Mouse (Mus musculus) liver, embryonic 12.5 days (tissue): ENCODE measurements around the gene Tmem238. TPM values are rescaled to one million over a fixed set of nuclear protein-coding genes. Genes with fewer than 3 reads are reported as not detected.

Experiments
- ATAC-seq: fragments of 200-750 bp; cut with Nextera tagmentation; 2 replicates; pipeline ENCODE4 v1.8.0; 2017; ENCODE audit warnings: moderate number of reproducible peaks, mild to moderate bottlenecking, moderate library complexity
- H3K27ac ChIP-seq: fragments of 300-500 bp; sonication (generic); 2 replicates; pipeline ENCODE4 v1.5.1; 2016; ENCODE audit warnings: mild to moderate bottlenecking
- H3K27me3 ChIP-seq: fragments of 300-500 bp; sonication (generic); replicated peaks from 2 replicates; pipeline ENCODE4 v1.6.1; 2016; ENCODE audit warnings: mild to moderate bottlenecking, moderate library complexity
- H3K36me3 ChIP-seq: fragments of 300-500 bp; sonication (generic); 2 replicates; pipeline ENCODE4 v1.6.1; 2016; ENCODE audit warnings: mild to moderate bottlenecking, moderate library complexity
- H3K4me1 ChIP-seq: fragments of 300-500 bp; sonication (generic); 2 replicates; pipeline ENCODE4 v1.6.1; 2016
- H3K4me2 ChIP-seq: fragments of 300-500 bp; sonication (generic); 2 replicates; pipeline ENCODE4 v1.6.1; 2016; ENCODE audit warnings: mild to moderate bottlenecking, moderate library complexity
- H3K4me3 ChIP-seq: fragments of 300-500 bp; sonication (generic); 2 replicates; pipeline ENCODE4 v1.5.1; 2016; ENCODE audit warnings: mild to moderate bottlenecking, moderate library complexity
- H3K9ac ChIP-seq: fragments of 300-500 bp; sonication (generic); 2 replicates; pipeline ENCODE4 v1.6.1; 2016; ENCODE audit warnings: mild to moderate bottlenecking, moderate library complexity
- H3K9me3 ChIP-seq: fragments of 300-500 bp; sonication (generic); replicated peaks from 2 replicates; pipeline ENCODE4 v1.6.1; 2016; ENCODE audit warnings: mild to moderate bottlenecking, moderate library complexity
- WGBS: fragments of 180-500 bp; shearing (Covaris S2); methylation state at CpG from one replicate; pipeline ENCODE4 v1.1.7; 2016; ENCODE audit not compliant: insufficient replicate concordance; 5-methylcytosine and 5-hydroxymethylcytosine counted together
- polyA plus RNA-seq: library from polyadenylated mRNA; unstranded; fragments of >200 nt; fragmentation: Nextera tagmentation; extraction: Ambion mirVana; gene quantifications from 2 replicates; pipeline ENCODE4 v1.2.1, GENCODE M21; 2016

Gene Tmem238
- polyA plus RNA-seq, 1 experiment from 2014 or later, result 18.9 TPM

DNA sequence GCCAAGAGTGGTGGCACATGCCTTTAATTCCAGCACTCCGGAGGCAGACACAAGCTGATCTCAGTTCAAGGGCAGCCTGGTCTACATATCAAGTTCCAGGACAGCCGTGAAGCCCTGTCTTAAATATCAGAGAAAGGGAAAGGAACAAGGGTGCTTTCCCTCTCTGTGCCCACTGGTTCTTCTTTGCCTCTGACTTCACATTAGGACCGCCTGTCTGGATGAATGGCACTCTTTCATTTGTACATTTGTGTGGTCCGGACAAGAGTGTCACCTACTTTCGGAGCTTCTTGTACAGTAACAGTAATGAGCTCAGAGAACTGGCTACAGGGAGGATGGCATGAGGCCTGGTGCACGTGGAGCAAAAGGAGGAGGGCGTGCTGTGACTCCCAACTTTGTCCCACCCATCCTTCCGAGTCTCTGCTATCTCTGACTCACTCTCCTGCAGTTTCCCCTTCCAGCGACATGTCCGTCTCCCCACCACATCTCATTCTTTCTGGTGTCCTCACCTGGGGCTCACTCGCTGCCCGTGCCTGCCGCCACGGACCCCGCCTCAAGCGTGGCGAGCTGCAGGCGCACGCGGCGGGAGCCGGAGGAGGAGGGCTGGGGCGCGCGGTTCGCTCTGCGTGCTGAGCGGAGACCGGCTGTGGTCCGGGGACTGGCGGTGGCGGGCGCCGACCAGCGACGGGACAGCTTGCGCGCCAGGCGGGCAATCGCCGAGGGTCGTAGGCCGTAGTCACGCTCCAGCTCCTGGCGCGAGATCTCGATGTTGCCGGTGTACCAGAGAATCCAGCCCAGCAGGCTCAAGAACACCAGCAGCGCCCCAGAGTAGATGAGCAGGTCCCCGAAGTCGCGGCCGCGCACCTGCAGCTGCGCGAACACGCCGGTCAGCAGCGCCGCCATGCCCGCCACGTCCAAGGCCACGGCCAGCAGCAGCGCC is 689 bp downstream of the Tmem238 start:
- Histone ChIP-seq H3K9ac (peak overlapping the region; percentile 93), H3K4me3 (peak overlapping the region; percentile 81), H3K9me3 (no peaks in the 10 kb centered on the region), H3K27me3 (no peaks in the 10 kb centered on the region), H3K36me3 (peaks cover 16% of the 10 kb centered on the region), H3K4me2 (peak overlapping the region; percentile 96), H3K27ac (peak overlapping the region; percentile 87), H3K4me1 (peaks cover 59% of the 10 kb centered on the region)
- WGBS, result 2% methylated on average over 64 of the region's 64 CpGs
- peak; percentile 40; the same call in 1 of the 2 replicates for ATAC-seq

DNA sequence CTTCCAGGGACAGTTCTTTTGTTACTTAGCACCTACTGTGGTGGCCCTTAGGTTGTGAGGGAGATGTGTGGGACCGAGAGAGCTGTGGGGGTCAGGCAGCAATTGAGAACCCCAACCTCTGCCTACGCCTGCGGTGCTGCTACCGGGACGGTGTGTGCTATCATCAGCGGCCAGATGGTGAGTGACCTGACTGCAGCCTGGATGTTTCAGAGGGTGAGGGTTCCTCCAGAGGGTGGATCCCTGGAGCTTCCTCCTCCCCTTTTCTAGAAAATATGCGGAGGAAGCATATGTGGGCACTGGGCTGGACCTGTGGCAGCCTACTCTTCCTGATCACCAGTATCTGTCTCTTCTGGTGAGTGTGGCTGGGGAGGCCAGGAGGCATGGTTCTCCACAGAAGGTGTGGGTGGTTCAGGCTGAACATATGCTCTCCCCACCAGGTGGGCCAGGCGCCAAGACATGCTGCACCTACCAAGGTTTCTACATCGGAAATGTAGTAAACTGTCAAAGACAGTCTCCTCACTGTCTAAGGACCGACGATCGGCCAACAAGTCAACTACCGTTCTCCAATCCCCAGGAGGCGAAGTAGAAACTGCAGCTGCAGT is 5.7 kb downstream of the Tmem238 start:
- WGBS, result 44% methylated on average over 14 of the region's 14 CpGs
- H3K27me3 ChIP-seq, result peaks cover 42% of the 10 kb centered on the region
- peak overlapping the region; percentile 39 for H3K4me2 ChIP-seq
- no peak overlapping the region for H3K4me3 ChIP-seq
- peak overlapping the region; percentile 43; the same call in 1 of the 2 replicates for H3K27ac ChIP-seq
- peak overlapping the region; percentile 47; the same call in 1 of the 2 replicates for H3K9ac ChIP-seq
- H3K36me3 ChIP-seq, result peaks cover 12% of the 10 kb centered on the region
- H3K9me3 ChIP-seq, result no peaks in the 10 kb centered on the region
- peak; percentile 82 for ATAC-seq
- peaks cover 56% of the 10 kb centered on the region for H3K4me1 ChIP-seq

DNA sequence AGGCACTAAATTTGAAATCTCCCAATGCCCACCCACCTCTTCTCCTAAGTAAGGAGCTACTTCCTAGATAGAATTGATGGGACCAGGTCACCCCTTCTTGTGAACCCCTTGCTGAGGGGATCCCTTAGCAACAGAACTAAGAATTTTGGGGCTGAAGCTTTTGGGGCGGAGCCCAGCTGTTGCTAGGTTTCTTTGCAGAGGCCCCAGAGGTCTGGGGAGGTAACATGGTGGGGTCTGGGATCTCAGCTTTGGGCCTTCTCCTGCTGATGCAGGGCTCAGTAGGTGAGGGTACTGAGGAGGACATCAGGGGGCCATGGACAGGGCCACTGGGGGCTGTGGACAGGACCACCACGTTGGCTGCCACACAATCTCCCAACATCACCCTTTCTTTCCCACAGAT is 6.7 kb downstream of the Tmem238 start, which contains the start of the genes Il11 and Tmem190:
Gene Il11 (minus strand): TSS at position 101 of the 400 bp plus-strand sequence.
Gene Tmem190 (plus strand): TSS at position 179 of the 400 bp plus-strand sequence.
- H3K4me1 ChIP-seq, result peaks cover 46% of the 10 kb centered on the region
- peaks cover 12% of the 10 kb centered on the region for H3K36me3 ChIP-seq
- no peak for ATAC-seq
- peak within 1 kb of the TSS; percentile 39 for H3K4me2 ChIP-seq
- WGBS, result 71% methylated on average over 2 of the region's 2 CpGs
- H3K9me3 ChIP-seq, result no peaks in the 10 kb centered on the region
- peaks cover 52% of the 10 kb centered on the region for H3K27me3 ChIP-seq
- H3K9ac ChIP-seq, result peak within 1 kb of the TSS; percentile 47; the same call in 1 of the 2 replicates
- no peak within 1 kb of the TSS for H3K4me3 ChIP-seq
- peak within 1 kb of the TSS; percentile 43; the same call in 1 of the 2 replicates for H3K27ac ChIP-seq

DNA sequence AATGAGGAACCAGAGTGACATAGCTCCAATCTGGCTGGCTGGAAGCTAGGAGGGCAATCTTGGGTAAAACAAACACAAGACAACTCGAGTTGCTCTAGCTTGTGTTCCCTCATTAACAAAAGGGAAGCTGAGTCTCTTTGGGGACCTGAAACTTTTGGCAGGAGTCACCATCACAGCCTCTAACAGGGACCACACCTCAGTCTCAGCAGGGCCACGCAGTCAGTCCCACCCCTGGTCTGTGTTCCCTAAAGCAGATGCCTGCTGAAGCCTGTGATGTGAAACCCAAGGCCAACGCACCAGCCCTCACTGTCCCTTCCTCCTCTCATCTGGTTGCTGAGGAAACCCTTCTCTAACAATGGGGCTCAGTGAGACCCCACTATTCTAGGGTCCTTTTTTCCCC is 7.3 kb downstream of the Tmem238 start:
- WGBS, result 41% methylated on average over 3 of the region's 3 CpGs
- Histone ChIP-seq H3K9me3 (no peaks in the 10 kb centered on the region), H3K4me1 (peaks cover 43% of the 10 kb centered on the region), H3K36me3 (peaks cover 12% of the 10 kb centered on the region), H3K9ac (no peak overlapping the region), H3K4me2 (no peak overlapping the region), H3K27ac (no peak overlapping the region), H3K27me3 (peaks cover 58% of the 10 kb centered on the region), H3K4me3 (no peak overlapping the region)
- ATAC-seq, result no peak

DNA sequence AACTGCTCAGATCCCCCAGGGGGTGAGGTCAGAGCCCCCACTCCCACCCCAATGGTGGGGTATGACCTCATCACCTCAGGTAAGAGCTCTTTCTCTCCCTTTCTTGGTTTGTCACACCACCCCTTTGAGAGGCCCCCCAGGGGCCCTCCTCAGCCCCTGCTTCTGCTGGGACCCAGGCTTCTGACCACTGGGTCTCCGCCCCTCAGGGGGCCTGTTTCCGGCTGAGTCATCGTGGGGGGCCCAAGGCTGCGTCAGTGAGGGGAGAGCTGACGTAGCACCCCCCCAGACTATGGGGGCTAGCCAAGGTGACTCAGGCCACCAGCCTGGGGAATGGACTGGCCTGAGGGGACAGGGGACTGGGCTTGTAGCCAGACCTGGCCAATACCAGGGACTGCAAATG is 9.5 kb downstream of the Tmem238 start:
- no peaks in the 10 kb centered on the region for H3K9me3 ChIP-seq
- no peak overlapping the region for H3K27ac ChIP-seq
- no peak overlapping the region for H3K9ac ChIP-seq
- H3K4me1 ChIP-seq, result peaks cover 43% of the 10 kb centered on the region
- H3K4me2 ChIP-seq, result 0 out of 2 replicates have a peak overlapping the region, but pooled peaks have one; percentile 8
- no peak for ATAC-seq
- H3K36me3 ChIP-seq, result peaks cover 10% of the 10 kb centered on the region
- WGBS, result 8% methylated on average over 5 of the region's 5 CpGs
- no peak overlapping the region for H3K4me3 ChIP-seq
- peaks cover 80% of the 10 kb centered on the region for H3K27me3 ChIP-seq

DNA sequence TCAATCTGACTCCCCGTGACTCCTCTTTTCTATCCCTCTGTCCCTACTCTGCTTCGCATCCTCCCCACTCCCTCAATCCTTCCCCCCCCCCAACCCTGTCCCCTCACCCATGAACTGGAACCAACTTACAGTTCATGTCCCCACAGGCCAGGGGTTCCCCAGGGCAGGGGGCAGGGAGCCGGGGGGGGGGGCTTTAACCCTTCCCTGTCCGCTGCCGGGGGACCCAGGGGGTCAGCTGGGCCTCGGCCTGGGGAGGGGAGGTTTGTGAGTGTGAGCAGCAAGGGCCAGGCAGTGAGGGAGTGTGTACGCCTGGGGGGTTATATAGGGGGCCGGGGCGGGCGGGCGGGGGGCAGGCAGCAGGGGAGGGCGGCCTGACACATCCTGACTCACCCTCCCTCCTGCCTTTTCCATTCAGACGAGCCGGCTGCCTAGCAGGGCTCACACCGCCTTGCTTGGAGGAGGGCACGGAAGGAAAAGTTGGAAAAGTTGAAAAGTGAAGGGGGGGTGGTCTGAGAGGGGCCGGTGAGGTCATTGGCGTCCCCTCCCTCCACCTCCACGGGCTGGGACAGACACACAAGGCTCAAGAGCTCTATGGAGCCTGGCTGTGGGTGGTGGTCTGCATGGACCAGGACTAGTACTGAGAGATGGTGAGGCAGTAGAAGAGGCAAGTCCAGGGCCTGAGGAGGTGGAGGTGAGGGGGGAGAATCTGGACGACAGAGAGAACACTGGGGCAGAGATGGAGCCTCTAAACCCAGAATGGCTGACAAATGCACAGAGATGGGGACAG is 11.4 kb downstream of the Tmem238 start:
- no peak for ATAC-seq

DNA sequence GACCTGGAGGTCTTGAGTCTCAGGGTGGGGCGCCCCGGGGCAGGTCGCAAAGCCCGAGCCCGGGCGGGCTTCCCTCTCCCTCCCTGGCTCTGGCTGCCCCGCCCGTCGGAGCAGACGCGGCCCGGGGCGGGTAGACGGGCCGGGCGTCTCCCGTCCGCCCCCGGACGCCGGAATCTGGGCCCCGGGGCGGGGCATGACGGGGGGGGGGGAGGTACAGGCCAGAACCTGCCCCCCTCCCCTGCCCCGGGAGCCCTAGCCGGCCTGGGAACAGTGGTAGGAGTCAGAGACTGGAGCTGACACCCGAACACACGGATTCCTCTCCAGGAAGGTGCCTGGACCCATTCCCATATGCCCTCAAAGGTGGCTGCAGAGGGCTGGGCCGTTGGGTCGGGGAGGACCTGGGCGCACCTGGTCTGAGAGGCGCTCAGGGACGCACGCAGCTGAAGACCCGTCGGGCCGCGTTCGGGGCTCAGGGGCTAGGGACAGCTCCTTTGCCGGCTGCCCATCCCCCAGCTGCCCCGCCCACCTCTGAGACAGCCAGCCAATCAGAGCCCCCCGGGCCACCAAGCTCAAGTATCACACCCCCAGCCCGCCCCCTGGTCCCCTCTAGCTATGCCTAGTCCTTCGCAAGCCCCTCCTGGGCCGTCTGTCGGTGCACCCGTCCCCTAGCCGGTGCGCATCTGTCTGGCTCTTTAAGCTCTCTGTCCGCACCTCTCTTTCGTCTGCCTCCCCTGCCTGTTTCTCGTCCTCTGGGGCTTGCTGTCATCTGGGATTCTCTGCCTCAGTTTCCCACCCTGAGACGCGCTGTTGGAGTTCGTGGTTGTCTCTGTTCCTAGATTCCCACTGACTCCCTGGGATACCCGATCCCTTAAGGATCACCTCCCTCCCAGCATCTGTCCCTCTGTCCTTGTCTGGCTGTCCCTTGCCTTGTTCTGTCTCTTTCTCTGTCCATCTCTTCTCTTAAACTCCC is 12.3 kb downstream of the Tmem238 start:
- Histone ChIP-seq H3K36me3 (no peaks in the 10 kb centered on the region), H3K9me3 (no peaks in the 10 kb centered on the region), H3K4me1 (peaks cover 20% of the 10 kb centered on the region), H3K9ac (peak overlapping the region; percentile 17; the same call in 1 of the 2 replicates), H3K4me3 (peak overlapping the region; percentile 44), H3K4me2 (peak overlapping the region; percentile 66), H3K27ac (no peak overlapping the region), H3K27me3 (peaks cover 96% of the 10 kb centered on the region)
- WGBS, result 2% methylated on average over 53 of the region's 56 CpGs
- peak; percentile 41 for ATAC-seq

More for the DNA sequence above, 11.4 kb downstream of the Tmem238 start:
- Histone ChIP-seq H3K36me3 (no peaks in the 10 kb centered on the region), H3K9ac (no peak overlapping the region), H3K9me3 (no peaks in the 10 kb centered on the region), H3K4me2 (peak overlapping the region; percentile 66; the same call in 1 of the 2 replicates), H3K27ac (no peak overlapping the region), H3K27me3 (peaks cover 99% of the 10 kb centered on the region), H3K4me3 (no peak overlapping the region), H3K4me1 (peaks cover 25% of the 10 kb centered on the region)
- WGBS, result 11% methylated on average over 17 of the region's 20 CpGs

DNA sequence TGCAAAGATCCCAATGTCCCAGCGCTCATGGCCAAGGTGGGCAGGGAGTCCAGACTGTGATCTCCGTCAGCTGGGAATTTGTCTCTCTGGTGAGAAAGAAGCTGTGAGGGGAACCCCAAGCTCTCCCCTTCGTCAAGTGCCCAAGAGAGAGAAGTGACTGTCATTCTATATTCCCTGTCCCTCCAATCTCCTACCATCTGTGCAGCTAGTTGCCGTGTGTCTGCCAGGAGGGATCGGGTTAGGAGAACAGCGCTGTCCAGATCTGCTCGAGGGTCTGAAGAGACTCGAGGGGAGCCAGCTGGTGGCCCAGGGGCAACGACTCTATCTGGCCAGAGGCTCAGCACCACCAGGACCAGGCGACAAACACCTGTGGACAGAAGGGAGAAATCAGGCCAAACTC is 13.3 kb downstream of the Tmem238 start:
- 42% methylated on average over 10 of the region's 10 CpGs for WGBS
- peaks cover 96% of the 10 kb centered on the region for H3K27me3 ChIP-seq
- H3K9me3 ChIP-seq, result no peaks in the 10 kb centered on the region

DNA sequence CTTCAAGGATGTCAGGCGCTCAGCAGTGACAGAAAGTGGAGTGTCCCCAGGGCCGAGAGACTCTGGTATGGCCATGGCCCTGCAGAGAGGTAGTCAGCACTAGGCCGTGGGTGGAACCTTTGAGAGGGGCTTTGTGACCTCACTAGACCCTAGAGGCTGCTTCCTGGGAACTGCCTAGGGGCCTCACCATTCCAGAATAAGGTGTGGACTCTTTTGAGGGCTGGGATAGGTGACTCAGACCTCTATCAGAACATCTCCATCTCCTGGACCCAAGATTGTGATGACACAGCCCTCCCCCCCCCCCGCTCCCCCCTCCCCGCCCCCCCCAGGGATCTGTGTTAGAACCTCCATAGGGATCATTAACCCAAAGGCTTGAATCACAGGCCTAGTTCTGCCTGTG is 18.3 kb downstream of the Tmem238 start, which contains the start of gene Fam71e2:
Gene Fam71e2 (minus strand): TSS at position 101 of the 400 bp plus-strand sequence.
- ATAC-seq, result no peak
- H3K27me3 ChIP-seq, result peaks cover 66% of the 10 kb centered on the region
- WGBS, result 53% methylated on average over 3 of the region's 5 CpGs

More for the DNA sequence above, 13.3 kb downstream of the Tmem238 start:
- no peak for ATAC-seq
- peaks cover 20% of the 10 kb centered on the region for H3K4me1 ChIP-seq
- H3K4me2 ChIP-seq, result no peak overlapping the region
- no peak overlapping the region for H3K9ac ChIP-seq
- H3K4me3 ChIP-seq, result no peak overlapping the region
- no peak overlapping the region for H3K27ac ChIP-seq
- H3K36me3 ChIP-seq, result no peaks in the 10 kb centered on the region

DNA sequence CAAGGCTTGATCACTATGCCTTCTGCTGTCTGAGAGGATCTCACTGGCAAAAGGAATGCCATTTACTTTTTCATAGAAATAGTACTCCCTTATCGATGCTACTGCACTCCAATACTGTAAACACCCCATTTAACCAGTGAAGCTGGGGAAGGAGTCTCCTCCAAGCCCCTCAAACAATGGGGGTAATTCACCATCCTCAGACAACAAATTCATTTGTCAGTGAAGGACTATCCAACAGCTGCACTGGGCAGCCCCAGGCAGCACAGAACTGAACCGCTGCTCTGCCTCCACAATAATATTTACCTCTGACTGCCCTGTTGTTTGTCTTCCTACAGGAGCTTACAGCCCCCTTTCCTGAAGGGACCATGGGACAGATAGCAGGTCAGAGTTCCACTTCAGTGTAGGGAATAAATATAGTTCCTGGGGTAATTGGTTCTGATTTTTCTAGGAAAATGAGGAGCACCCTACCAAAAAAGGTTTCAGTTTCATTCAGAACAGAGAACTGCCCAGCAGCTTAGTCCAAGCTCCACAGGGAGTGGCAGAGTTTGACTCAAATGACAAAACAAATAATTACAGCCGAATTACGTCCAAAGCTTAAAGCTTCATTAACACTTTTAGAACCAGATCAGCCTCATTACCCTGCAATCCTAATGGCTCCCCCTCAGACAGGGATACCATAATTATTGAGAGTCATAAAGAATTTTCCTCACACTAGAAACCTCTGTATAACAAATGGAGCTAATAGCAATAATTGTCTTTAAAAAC is 24.3 kb downstream of the Tmem238 start:
- no peaks in the 10 kb centered on the region for H3K9me3 ChIP-seq
- no peaks in the 10 kb centered on the region for H3K4me1 ChIP-seq
- no peak overlapping the region for H3K27ac ChIP-seq
- no peak overlapping the region for H3K4me3 ChIP-seq
- peak overlapping the region; percentile 2; the same call in 1 of the 2 replicates for H3K4me2 ChIP-seq
- WGBS, result 43% methylated on average over 4 of the region's 4 CpGs
- no peaks in the 10 kb centered on the region for H3K36me3 ChIP-seq
- no peak overlapping the region for H3K9ac ChIP-seq
- H3K27me3 ChIP-seq, result peaks cover 48% of the 10 kb centered on the region
- no peak for ATAC-seq

More for the DNA sequence above, 18.3 kb downstream of the Tmem238 start, which contains the start of gene Fam71e2:
- Histone ChIP-seq H3K27ac (no peak within 1 kb of the TSS), H3K4me2 (no peak within 1 kb of the TSS), H3K9me3 (no peaks in the 10 kb centered on the region), H3K36me3 (no peaks in the 10 kb centered on the region), H3K9ac (no peak within 1 kb of the TSS), H3K4me1 (no peaks in the 10 kb centered on the region), H3K4me3 (no peak within 1 kb of the TSS)
